Mouse (Mus musculus): ENCODE data around the gene Ubxn11.

- no peak for TF ChIP-seq CTCF (IDR thresholded peaks at IDR 0.05; ENCODE audit: low read depth)
- TF ChIP-seq EP300 (IDR thresholded peaks at IDR 0.05; ENCODE audit: low read depth): no peak
These were observed 33.4 kb upstream of the Ubxn11 start for GRCm38 (mm10) chr4:134068793-134069580.
